Mouse (Mus musculus): ENCODE measurements at regions not wholly inside any gene's neighbourhood (a gene's known extent, or its start where the extent isn't known, plus 50 kb on each side); places are given as distances from the start of the nearest gene placed in this dataset.

DNA sequence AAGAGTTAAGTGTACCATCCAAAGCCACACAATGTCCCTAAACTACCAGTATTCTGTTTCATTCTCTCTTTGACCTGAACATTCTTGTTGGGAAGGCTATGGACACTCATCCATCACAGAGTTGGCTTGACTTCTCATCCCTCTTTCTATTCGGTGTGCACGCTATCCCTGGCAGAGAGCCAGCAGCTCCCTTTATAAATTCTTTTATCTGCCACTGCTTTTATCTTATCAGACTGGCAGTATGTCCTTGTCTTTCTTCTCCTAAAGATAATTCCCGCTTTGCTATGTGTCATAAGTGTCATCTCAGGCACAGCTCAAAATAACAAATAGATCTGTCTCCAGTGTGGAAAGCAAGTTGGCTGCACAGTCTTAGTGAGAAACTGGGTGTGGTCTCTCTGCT is 106.6 kb upstream of the Lipc start:
- no peak for DNase-seq
- intact Hi-C loops (cut with DNase I) = no loop called here

- intact Hi-C loops (cut with DNase I) = no loop called here
- DNase-seq = no peak
Measured at GRCm38 (mm10) chr9:71056836-71057235, 104.8 kb upstream of the Lipc start.

GRCm38 (mm10) chr9:71043899-71044298 is 91.9 kb upstream of the Lipc start:
- peak; percentile 56 to 60 for DNase-seq
- intact Hi-C loops (cut with DNase I) = no loop called here

DNA sequence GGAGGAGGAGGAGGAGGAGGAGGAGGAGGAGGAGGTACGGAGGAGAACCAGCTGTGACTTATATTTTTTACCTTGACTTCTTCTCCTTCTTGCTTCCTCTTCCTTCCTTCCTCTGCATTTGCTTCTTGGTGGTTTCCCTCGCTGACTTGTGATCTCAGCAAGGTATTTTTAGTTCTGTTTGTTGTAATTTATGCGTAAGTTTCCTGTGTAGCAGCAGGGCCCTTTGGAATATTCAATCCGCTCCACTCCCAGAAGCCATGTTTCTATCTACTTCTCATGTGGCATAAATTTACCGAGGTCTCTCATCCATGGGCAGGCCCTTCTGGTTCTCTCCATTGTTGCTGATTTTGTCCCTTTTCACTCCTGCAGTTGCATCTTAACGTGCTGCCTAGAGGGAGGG is 83.3 kb upstream of the Lipc start:
- intact Hi-C loops (cut with DNase I) = no loop called here
- DNase-seq = no peak

DNA sequence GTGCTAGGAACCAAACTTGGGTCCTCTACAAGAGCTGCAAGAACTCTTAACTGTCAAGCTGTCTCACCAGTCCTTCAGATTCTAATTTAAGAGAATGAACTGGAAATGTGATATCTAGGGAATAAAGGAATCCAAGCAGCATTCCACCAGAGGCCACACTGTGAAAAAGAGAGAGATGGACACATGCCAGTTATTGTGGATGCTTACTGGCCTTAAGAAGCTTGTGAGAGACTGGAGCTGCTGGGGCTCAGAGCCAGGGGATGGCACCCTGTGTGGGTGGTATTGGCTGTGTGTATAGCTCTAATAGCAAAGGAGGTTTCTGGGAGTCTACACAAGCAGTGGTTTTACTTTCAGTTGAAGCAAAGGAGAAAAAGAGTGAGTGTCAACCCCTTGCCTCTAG is 80.1 kb upstream of the Lipc start:
- intact Hi-C loops (cut with DNase I) = no loop called here
- DNase-seq = no peak

GRCm38 (mm10) chr9:71030203-71030921 is 78.3 kb upstream of the Lipc start:
- intact Hi-C loops (cut with DNase I) = no loop called here
- DNase-seq = no peak

GRCm38 (mm10) chr9:71028102-71028501 is 76.1 kb upstream of the Lipc start:
- intact Hi-C loops (cut with DNase I) = no loop called here
- DNase-seq = no peak

GRCm38 (mm10) chr9:71027626-71028025 is 75.6 kb upstream of the Lipc start:
- intact Hi-C loops (cut with DNase I) = no loop called here
- no peak for DNase-seq

- intact Hi-C loops (cut with DNase I) = no loop called here
- no peak for DNase-seq
Measured at GRCm38 (mm10) chr9:71025196-71025595, 73.2 kb upstream of the Lipc start.

GRCm38 (mm10) chr9:71018206-71018605 is 66.2 kb upstream of the Lipc start:
- no peak for DNase-seq
- intact Hi-C loops (cut with DNase I) = no loop called here

GRCm38 (mm10) chr9:71017396-71018179 is 65.6 kb upstream of the Lipc start:
- intact Hi-C loops (cut with DNase I) = no loop called here
- DNase-seq = no peak

DNA sequence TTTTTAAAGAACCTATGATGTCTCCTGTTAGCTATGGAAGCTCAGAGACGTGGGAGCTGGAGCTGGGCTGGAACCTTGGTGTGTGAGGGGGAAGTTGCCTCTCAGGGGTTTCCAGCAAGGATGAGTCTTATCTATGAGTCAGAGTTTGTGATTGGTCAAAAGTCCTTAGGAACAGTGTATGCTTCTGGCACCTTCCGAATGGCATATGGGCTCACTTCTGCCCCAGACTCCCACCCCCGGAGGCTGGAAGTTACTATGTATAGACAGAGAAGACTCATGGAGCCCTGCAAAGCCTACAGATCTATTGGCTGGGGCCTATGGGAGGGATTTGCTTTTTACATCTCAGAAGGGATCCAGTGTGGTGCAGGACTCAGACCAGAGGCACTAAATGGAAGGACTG is 63.9 kb upstream of the Lipc start:
- DNase-seq = no peak
- intact Hi-C loops (cut with DNase I) = no loop called here

GRCm38 (mm10) chr9:71015400-71015799 is 63.4 kb upstream of the Lipc start:
- intact Hi-C loops (cut with DNase I) = no loop called here

DNA sequence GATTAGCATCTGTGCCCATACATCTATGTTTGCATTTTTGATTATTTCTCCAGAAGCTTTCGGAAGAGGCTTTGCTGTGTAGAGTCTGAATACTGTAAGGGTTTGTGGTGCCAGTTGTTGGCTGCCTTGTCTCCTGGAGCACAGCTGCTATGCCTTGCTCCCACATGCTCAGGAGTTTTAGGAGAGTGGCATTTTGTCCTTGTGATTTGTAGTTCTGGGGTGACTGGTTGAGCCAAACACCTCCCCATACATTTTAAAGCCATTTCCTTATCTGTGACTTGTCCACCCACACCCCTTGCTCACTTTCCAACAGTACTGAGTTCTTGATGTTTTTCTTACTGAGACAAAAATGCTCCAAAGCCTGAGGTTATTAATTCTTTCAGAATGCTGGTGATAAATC is 60.4 kb upstream of the Lipc start:
- DNase-seq = no peak
- intact Hi-C loops (cut with DNase I) = no loop called here

More at GRCm38 (mm10) chr9:71015400-71015799, 63.4 kb upstream of the Lipc start:
- DNase-seq = no peak

DNA sequence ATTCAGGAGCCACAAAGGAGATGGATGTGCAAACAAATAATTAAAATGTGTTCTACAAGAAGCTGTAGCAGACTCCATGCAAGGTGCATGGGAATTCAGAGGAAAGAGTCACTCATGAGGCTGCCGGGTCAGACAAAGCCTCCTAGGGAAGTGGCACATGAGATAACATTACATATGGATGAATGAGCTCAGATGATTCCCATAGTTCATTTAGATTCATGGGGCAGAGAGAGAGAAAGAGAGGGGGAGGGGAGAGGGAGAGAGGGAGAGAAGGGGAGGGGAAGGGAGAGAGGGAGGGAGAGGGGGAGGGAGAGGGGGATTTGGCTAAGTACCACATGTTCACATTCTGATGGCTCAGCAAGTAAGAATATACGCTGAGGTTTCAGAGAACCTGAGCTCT is 52.6 kb upstream of the Lipc start:
- no peak for DNase-seq
- intact Hi-C loops (cut with DNase I) = no loop called here
